Mouse (Mus musculus) cerebellum, postnatal 14 days (tissue): ENCODE measurements around the gene Scyl1.
A peak's percentile ranks its signal among the peaks of the same experiment; 100 is the strongest.

Experiments used
- DNase-seq, 2 experiments: peaks; one replicate each; pipeline ENCODE4 v3.0.0; 2021; ENCODE audit warnings: mixed read lengths in 2 of 2

Scyl1 gene

DNA sequence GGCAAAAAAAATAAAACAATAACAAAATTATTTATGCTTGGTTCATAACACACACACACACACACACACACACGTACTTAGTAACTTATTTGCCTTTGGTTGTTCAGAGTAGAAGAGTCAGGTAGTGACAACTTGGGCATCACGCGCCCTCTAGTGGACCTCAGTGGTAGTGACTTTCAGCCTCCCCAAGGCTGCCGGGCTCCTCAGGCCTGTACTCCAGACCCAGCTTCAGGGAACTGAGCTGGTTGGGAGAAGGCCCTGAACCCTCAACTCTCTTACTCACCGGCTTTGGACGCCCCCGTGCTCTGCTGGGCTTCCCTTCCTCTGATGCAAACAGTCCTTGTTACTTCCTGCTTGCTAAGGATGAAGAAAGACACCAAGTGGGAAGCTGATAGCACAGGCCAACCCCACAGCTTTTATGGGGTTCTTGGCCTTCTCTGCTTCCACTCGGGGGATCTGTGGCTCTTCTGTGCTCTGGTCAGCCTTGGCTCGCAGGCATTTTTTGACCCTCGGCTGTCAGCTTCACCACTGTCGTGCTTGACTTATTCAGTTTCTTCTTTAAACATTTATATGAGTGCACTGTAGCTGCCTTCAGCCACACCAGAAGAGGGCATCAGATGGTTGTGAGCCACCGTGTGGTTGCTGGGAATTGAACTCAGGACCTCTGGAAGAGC is 15.4 kb upstream of the Scyl1 start:
- peak; percentile 93 to 94 for DNase-seq

DNA sequence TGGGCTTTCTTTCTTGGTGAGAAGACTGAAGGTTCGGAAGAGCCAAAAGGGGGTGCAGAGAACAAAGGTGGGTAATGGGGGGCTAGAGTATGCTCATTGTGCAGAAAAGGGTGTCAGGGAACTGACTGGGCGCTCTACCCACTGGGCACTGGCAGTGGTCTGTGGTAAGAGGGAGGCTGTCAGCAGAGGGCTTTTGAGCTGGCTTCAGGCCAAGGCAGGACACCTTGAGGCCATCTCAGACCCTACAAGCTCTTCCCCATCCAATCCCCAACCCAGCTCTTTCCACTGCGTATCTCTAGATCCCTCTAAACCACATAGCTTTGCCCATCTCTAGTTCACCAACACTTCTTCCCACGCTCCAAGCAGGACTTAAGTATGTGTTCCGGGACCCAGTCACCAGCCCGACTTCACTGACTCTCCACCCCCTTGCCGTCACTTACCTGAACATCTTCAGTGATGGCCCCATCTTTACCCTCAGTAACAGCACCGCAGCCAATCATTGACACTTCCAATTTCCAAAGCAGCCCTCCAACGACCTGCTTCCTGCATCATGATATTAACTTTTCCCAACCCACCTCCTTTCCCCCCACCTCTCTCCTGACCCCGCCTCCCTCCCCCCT is 13.8 kb upstream of the Scyl1 start:
- no peak for DNase-seq

DNA sequence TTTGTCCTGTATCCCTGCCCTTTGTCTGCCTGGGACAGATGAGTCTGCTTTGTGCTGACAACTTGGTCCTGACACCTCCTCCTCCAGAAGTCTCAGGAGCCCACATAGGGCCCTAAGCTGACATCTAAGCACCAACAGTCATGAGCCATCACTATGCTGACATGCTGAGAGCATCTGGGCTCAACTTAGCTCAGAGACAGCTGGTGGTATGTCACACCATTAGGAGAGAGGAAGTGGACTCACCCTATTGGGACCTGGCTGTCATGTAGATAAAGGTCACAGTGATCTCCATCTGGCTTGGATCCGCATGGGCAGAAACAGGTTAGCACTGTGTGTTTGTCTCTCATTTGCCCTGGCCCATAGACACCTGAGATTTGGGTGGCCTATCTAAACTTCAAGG is 10.9 kb upstream of the Scyl1 start:
- DNase-seq, result no peak

DNA sequence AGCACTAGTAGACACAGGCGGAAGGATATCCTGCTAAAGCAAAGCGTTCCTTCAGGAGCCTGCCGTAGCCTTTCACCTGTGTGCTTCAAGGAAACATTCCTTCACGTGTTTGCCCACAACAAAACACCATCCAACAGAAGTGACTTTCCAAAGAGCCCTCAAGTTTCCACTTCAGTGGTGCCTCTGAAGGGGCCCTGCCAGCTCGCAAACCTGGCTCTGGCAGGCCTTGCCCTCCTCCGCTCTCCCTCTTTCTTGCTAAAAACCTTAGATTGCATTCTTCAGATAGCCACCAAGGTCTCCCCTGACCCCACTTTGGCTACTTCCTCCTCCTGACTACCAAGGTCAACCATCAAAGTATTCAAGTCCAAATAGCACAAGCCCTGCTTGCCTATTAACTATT is 10.3 kb upstream of the Scyl1 start:
- no peak for DNase-seq

DNA sequence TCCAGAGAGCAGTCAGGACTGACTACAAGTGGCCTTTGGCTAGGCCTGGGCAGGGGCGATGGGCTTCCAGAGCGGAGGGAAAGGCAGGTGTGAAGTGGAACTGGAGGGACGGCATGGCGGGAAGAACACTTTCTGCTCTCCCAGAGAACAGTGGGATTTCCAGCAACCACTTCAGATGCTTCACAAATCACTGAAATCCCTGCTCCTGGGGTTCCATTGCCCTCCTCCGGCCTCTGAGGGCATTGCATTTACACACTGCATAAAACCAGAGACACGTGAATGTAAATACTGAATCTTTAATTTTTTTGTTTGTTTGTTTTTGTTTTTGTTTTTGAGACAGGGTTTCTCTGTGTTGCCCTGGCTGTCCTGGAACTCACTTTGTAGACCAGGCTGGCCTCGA is 9.0 kb upstream of the Scyl1 start:
- DNase-seq, result peak; percentile 64 to 76

DNA sequence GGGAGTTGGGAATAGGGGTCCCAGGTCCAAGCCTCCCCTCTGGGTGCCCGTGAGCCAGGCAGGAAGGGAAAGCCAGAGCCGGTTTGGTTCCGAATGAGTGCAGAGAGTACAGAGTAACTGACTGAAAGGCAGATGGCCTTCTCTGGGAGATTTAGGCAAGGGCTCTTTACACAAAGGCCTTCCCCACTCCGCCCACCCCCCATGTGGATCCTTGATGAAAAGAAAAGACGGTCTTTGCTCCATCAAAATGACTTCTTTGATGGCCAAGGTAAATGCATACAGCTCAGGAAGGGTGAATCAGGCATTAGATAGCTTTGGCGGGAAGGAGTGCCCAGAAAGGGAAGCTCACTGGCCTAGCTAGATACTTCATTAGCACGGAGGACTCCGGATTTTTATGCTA is 7.1 kb upstream of the Scyl1 start:
- DNase-seq, result no peak

DNA sequence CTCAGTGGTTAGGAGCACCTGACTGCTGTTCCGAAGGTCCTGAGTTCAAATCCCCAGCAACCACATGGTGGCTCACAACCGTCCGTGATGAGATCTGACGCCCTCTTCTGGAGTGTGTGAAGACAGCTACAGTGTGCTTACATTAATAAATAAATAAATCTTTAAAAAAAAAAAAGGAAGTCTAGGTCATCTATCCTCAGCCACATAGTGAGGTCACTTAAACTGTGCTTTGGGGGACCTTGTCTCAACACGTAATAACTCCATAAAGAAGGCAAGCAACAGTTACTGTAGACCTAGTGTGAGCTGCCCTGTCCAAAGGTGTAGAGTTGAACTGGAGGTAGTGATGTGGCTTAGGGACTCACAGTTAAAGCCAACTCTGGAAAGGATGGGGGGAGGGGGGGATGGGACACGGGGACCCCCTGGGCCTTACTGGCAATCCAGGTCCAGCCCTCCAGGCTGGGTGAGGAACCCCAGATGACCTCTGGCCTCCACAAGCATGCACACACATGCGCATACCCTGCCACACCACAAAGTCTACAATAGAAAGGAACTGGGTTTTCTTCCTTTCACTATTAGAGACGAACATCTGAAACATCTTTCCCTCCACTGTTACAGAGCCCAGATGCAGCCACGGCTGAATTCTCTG is 6.3 kb upstream of the Scyl1 start:
- DNase-seq, result no peak

DNA sequence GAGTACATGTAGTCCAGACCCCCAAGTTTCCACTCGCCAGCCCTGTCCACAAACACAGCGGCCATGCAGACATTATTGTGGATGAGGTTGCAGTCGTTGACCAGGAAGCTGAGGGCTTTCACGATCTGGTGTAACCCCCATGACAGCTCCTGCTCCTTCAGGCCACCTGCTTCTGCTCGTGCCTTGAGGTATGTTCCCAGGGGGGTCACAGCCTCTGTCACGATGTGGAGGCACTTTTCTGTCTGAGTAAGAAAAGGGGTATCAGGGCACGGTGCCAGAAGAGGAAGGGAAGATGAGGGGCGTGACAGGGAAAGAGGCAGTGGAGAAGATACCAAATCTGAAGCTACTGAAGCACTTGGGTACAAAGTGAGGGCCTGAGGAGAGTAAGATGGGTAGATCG is 908 bp downstream of the Scyl1 start:
- peak in 1 of 2 experiments; percentile 62 for DNase-seq

DNA sequence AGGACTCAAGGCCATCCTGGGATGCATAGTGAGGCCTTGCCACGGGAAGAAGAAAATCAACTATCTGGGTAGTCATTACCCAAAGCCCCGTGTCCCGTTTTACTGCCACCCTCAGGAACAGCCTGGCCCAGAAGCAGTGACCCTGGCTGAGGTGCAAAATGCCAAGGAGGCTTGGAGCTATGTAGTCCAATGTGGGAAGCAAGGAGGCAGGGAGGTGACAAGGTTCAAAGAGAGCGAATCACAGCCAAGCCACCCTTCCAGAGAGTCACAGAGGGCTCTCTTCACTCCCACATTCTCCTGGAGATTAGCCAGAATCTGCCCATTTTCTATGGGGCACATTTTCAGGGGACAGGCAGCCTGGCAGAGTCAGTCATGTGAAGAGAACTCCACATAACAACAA is 3.9 kb downstream of the Scyl1 start:
- DNase-seq, result no peak

DNA sequence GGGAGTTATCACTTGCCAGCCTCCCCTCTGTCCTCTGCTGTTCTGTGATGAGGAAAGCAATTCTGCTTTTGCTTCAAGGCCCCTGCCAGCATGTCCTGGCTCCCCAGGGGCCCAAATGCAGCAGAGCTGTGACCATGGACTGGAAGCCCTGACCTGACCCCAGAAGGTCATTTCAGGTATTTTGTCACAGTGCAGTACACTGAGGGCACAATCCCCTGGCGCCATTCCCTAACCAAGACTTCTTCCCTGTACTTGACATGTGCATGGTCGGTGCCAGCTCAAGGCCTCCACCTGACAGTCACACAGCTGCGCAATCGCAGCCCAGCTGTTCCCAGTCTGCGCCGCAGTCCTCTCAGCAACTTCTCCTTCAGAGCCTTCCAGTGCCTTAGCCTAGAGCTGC is 8.1 kb downstream of the Scyl1 start:
- DNase-seq, result no peak

DNA sequence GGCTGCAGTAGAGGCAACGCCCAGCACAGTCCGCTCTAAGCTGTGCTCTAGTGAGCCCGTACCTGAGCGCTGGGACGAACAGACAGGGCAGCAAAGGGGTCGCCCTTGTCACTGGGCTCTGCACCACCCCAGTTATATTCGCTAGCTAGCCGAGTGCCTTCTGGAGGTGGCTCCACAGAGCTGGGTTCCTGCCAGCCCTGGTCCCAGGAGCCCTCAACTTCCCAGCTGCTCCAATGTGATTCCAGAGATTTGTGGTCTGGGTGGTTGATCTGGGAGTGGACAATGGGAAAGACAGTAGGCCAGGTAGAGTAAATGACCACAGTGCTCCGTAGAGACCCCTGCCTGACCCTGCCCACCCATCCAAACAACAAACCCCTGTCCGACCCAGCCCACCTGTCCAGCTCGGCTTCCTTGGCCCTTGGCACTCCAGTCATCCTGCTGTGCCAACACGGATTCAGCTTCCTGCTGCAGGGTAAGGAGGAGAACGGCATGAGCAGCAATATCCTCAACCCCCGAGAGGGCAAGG is 12.3 kb downstream of the Scyl1 start:
- no peak for DNase-seq

DNA sequence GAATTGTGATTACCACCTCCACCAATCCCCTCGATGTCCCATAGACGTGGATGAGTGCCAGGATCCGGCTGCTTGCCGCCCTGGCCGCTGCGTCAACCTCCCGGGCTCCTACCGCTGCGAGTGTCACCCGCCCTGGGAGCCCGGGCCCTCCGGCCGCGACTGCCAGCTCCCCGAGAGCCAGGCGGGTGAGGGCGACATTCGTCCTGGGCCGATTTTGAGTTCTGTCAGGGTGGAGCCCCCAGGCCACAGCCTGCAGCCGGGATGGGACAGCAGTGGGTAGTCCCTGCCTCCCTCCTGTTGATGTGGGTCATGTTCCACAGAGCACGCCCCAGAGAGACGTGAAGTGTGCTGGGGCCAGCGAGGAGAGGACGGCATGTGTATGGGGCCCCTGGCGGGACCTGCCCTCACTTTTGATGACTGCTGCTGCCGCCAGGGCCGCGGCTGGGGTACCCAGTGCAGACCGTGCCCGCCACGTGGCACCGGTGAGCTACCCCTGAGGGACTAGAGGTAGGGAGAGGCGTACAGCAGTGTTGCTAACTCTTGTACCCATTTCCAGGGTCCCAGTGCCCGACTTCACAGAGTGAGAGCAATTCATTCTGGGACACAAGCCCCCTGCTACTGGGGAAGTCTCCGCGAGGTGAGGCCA is 14.1 kb downstream of the Scyl1 start:
- DNase-seq, result peak in 1 of 2 experiments; percentile 59

DNA sequence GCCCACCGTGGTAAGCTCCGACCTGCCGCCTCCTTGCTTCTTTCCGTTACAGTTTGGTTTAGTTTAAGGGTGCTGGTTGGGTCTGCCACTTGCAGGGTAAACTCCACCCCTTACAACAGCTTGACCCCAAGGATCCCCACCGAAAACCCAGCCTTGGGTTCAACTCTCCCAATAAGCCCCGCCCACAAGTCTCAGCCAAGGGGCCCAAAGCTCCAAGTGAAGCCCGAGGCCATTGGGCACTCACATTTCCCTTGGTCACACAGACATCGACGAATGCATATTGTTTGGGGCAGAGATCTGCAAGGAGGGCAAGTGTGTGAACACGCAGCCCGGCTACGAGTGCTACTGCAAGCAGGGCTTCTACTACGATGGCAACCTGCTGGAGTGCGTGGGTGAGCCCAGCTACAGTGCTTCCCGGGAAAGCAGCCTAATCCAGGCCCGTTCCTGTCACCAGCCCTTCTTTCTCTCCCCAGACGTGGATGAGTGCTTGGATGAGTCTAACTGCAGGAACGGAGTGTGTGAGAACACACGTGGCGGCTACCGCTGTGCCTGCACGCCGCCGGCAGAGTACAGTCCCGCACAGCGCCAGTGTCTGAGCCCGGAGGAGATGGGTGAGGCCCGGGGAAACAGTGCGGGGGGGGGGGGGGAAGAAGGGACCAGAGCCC is 14.8 kb downstream of the Scyl1 start:
- no peak for DNase-seq

DNA sequence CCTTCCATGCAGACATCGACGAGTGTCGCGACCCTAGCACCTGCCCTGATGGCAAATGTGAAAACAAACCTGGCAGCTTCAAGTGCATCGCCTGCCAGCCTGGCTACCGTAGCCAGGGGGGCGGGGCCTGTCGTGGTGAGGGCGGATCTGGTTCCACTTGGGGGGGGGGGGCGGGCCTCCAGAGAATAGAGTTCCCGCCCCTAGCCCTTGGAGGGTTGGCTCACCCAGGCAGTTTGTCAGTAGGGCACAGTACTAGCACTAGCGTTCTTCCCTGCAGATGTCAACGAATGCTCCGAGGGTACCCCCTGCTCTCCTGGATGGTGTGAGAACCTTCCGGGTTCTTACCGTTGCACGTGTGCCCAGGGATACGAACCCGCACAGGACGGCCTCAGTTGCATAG is 19.5 kb downstream of the Scyl1 start:
- peak; percentile 54 to 75 for DNase-seq

DNA sequence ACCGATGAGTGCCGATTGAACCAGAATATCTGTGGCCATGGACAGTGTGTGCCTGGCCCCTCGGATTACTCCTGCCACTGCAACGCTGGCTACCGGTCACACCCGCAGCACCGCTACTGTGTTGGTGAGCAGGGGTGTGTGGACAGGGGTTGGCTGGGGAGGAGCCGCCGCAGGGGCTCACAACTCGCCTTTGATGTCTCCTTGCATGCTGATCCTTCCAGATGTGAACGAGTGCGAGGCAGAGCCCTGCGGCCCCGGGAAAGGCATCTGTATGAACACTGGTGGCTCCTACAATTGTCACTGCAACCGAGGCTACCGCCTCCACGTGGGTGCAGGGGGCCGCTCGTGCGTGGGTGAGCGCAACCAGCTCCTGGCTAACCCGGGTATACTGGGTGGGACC is 20.3 kb downstream of the Scyl1 start:
- no peak for DNase-seq

DNA sequence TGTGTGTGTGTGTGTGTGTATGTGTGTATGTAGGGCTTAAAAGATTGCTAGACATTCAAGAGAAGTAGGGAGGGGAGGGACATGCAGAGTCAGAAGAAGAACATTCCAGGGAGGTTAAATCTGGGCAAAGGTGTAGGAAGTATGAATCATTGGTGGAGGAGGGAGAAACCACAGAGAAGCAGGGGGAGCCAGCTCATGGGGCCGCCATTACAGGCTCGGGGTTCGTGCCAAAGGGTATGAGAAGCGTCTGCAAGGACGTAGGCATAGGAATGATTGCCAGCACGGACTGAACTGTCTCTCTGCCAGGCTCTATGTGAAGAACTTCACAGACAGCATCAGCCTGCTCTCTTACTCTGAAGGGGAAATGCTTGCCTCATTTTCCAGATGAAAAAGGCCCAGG is 21.7 kb downstream of the Scyl1 start:
- DNase-seq, result no peak

DNA sequence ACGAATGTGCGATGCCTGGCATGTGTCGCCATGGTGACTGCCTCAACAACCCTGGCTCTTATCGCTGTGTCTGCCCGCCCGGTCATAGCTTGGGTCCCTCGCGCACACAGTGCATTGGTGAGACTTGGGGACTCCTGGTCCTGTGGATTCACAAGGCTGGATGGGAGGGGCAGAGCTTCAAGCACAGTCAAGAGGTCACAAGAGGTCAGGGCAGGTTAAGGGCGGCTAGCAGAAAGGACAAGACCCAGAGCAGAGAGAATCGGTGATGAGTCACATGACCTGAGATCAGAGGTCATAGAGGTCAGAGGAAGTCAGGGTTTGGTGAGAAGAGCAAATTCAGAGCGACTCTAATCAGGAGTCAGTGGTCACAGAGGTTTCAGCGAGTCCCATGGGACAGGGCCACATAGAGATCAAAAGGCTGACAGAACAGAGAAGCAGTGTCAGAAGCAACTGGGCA is 24.3 kb downstream of the Scyl1 start:
- no peak for DNase-seq

DNA sequence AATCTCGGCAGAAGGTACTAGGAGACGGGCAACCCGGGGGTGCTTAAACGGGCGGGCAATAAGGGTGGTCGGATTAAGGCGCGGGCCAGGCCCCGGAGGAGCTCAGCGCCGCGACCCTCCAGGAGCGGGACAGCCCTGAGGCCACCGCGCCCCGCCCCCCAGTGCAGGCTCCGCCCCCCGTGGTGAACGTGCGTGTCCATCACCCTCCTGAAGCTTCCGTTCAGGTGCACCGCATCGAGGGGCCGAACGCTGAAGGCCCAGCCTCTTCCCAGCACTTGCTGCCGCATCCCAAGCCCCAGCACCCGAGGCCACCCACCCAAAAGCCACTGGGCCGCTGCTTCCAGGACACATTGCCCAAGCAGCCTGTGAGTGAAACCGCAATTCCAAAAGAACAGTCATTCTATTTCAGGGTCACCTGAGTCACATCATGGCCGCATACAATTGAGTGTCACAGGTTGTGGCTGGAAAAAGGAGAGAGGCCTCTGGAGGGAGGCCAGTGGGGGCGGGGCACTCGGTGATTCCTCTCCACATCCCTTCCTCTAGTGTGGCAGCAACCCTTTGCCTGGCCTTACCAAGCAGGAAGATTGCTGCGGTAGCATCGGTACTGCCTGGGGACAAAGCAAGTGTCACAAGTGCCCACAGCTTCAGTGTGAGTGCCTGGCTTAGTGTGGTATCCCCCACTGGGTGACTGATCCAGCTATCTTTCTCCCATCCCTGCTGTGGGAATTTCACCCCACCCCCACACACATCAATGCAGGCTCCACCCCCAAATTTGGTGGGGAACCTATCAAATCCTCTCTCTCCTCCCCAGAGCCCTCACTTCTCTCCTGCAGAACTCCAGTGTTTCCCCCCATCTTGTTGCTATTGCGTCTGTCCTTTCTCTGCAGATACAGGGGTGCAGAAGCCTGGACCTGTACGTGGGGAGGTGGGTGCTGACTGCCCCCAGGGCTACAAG is 25.2 kb downstream of the Scyl1 start:
- DNase-seq, result peak in 1 of 2 experiments; percentile 62

DNA sequence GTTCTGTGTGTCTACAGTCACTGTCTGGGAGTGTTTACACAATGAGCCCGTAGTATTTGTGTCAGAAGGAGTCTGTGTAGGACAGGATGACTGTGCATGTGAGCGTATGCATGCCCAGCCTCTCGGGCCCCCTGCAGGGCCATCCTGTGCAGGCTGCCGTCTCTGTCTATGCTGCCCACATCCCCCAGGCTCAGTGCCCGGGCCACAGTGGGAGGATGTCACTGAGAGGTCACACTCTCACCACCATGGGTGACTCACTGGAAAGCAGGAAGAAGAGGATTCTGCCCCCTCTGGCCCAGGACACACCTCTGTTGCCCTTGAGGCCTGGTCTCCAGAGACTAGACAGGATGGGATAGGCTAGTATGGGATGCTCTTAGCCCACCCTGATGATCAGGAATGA is 27.6 kb downstream of the Scyl1 start:
- DNase-seq, result peak; percentile 66 to 76

DNA sequence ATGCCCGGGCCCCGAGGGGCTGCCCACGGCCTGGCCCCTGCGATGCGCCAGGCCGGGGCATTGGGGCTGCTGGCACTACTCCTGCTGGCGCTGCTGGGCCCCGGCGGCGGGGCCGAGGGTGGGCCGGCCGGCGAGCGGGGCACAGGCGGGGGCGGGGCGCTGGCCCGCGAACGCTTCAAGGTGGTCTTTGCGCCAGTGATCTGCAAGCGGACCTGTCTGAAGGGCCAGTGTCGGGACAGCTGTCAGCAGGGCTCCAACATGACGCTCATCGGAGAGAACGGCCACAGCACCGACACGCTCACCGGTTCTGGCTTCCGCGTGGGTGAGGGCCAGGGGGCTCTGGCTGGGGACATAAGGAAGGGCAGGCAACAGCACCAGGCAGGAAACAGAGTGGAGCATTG is 29.0 kb downstream of the Scyl1 start:
- DNase-seq, result no peak

DNA sequence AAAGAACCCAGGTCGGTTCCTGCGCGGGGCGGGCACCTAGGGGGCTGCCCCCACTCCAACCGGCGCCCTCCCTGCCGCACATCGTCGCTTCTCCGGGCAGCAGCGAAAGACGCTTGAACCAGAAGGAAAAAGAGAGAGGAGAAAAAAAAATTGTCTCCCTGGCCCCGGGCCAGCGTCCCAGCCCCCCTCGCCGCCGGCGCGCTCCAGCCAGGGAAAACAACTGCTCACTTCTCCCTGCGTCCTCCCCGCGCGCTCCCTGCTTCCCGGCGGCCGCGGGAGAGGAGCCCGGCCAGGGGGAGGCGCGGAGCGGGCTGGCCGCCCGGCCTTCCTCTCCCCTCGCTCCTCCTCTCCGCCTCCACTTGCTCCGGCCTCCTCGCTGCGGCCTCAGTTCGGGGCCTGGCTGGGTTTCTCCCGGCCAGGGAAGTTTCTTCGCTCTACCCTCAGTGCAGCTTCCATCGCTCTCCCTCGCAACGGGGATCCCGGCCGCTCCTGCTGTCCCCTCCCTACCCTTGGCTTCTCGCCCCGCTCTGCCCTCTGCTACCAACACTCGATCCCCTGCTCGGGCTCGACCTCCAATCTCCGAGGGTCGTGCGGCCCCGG is 29.5 kb downstream of the Scyl1 start:
- peak; percentile 81 to 83 for DNase-seq
